Mouse (Mus musculus) ovary, adult 18-20 months (tissue): ENCODE measurements around the gene Ints6.

ENCODE experiments used
- DNase-seq: peaks from one replicate; pipeline ENCODE4 v3.0.0; 2022; ENCODE audit warnings: low spot score, mixed read lengths

Gene Ints6

DNA sequence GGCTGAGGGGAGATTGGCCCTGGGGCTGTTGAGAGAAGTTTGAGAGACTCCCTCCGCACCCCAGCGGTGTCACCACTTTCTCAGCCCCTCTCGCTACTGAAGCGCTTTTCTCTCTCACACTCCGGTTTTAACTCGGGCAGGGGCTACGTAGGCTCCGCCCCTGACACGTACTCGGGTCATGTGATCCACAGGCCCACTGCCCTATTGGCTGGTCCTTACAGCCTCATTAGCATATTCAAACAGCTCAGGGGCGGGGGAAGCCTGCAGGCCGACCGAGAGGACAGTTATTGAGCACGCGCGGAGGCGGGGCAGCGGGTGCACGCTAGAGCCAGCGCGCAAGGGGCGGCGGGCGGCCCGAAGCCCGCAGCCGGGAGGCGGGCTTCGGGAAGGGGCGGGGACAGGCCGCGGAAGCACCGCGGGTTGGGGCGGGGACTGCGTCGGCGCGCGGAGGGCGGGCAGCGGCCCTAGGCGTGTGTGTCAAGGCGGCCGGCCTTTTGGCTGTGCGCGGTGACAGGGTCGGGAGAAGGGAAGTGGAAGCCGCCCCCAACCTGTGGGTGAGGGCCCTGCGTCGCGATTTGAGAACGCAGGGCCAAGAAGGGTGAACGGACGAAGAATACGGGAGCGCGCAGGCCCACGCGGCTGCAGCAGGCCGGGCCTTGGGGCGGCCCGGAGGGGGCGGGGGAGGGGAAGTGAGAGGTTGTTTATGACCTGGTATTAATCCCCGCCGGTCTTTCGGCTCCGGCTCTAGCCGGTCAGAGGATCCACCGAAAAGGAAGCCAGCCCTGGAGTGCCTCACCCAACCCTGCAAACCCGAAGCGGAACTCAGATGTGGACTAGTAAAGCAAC, at the start of gene Ints6:
TSS of gene Ints6 (minus strand) at position 134 of the 846 bp plus-strand sequence.
- peak; percentile 100 for DNase-seq

- no peak for DNase-seq
Measured at GRCm38 (mm10) chr14:62808661-62809523, 47.9 kb upstream of the Ints6 start.

GRCm38 (mm10) chr14:62806921-62807320, 46.0 kb upstream of the Ints6 start:
- no peak for DNase-seq

- DNase-seq, result no peak
Measured at GRCm38 (mm10) chr14:62803204-62803603, 42.2 kb upstream of the Ints6 start.

DNA sequence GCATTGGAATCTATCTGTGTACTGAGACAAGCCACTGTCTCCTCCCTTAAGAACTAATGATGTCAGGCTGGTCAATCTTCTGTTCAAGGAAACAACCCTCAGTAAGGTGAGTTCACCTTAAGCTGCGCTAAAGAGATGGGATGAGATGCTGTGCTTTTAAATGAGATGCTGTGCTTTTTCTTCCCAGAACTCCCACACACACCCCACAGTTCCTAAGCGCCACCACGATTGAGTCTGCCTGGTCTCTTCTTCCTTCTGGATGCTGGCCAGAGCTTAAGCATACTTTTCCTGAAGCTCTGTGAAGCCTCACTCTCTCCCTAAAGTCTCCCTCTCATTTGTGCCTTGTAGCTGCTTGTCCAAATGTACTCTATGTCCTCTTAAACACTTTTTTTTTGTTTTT, 39.8 kb upstream of the Ints6 start:
- DNase-seq, result no peak

- DNase-seq, result no peak
Measured at GRCm38 (mm10) chr14:62798608-62799101, 37.7 kb upstream of the Ints6 start.

GRCm38 (mm10) chr14:62795719-62796118, 34.8 kb upstream of the Ints6 start:
- no peak for DNase-seq

DNA sequence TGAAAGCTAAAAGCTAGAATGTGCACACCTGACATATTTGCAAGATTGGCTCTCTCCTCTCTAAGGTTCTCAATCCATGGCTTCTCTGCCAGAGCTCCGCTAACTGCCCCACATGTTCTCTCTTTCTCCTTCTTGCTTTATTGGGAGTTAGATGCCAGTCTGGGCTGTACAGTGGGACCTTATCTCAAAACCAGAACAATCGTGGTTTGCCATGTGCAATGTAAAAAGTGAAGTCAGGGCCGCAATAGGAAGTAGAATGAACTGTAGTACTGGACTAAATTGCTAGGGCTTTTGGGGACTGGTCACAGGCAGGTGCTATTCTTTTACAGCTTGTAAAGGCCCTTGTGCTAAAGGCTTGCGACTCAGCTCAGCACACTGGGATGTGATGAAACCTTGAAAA, 28.3 kb upstream of the Ints6 start:
- DNase-seq, result no peak

- no peak for DNase-seq
Measured at GRCm38 (mm10) chr14:62782981-62783380, 22.0 kb upstream of the Ints6 start.

DNA sequence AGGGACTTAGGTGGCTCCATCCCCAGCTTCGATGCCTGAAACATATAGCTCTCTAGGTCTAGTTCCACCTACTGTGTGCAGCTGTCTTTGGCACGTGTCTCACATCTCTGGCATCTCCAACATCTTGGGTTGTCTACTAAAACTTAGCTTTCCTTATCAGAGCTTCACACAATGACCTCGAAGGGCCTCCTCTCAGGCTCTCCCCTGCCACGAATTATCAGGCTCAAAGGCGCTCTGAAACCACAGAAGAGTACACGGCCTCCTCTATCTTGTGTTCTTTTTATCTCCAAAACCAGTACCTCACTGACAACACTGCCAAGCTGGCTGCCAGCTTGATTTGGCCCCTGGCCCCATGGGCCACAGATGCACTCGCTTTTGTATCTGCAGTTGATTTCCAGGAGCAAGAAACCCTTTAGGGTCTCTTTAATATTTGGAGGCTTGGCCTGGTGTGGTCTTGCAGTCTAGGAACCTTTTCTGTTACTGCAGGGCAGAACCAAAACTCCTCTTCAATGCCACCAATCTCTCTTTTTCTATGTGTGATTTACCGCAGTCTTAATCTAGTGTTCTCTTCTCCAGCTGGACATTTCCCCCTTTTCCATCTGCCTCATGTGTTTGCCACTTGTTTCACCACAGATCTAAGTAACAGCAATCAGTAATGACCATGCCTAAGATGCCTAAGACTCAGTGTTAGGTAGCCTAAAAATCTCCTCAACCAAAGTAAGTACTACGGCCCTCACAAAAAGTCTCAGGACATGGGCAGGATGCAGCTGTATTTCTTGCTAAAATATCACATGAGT, 19.7 kb upstream of the Ints6 start:
- DNase-seq, result peak; percentile 66

GRCm38 (mm10) chr14:62778095-62778494, 17.1 kb upstream of the Ints6 start:
- DNase-seq, result no peak

- no peak for DNase-seq
Measured at GRCm38 (mm10) chr14:62775034-62775433, 14.1 kb upstream of the Ints6 start.

- no peak for DNase-seq
Measured at GRCm38 (mm10) chr14:62774246-62774645, 13.3 kb upstream of the Ints6 start.

- DNase-seq, result no peak
Measured at GRCm38 (mm10) chr14:62773766-62774165, 12.8 kb upstream of the Ints6 start.

- DNase-seq, result no peak
Measured at GRCm38 (mm10) chr14:62765398-62765797, 4.4 kb upstream of the Ints6 start.

- DNase-seq, result no peak
Measured at GRCm38 (mm10) chr14:62764371-62764770, 3.4 kb upstream of the Ints6 start.

GRCm38 (mm10) chr14:62761943-62762342, 974 bp upstream of the Ints6 start:
- no peak for DNase-seq

GRCm38 (mm10) chr14:62760321-62761035, 491 bp downstream of the Ints6 start:
- peak; percentile 42 for DNase-seq

DNA sequence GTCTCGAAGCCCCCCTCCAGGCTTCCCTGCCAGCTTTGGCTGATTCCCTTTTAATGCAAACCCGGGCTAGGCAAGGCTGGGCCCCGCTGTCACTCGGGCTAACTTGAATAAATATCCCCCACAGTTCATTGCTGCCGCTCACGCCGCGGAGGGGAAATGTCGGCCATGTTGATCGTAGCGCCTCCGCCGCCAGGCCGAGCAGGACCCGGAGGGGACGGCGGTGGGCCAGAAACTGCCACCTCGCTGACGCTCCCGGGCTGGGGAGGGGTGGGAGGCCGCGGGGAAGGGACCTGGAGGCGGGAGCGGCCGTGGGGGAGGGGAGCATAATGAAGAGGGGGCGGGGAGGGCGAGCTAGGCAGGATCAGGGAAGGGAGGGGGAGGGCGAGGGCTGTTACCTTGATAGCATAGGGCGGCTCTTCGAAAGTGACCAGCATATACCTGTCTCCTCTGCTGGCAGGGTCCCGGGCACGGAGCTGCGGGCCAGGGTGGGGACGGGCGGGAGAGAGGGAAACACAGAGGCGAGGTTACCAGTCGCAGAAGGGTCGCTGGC, 1.1 kb downstream of the Ints6 start:
- peak; percentile 54 for DNase-seq

DNA sequence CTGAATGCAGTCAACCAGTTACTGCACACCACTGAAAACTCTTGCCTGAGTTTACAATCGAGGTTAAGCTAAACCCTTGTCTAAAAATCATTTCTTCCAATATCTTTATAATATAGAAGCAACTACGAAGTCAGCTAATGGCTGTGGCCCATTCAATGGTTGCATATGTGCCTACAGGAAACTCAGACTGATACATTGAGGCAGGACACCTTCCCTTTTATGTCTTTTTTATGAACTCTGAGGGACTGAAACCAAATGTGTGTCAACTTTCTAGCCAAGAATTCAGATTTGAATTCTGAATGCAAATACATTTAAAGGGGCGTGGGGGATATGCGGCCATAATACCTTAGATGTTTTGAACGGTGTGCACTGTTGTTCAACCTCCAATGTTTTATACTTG, 2.3 kb downstream of the Ints6 start:
- DNase-seq, result no peak

- DNase-seq, result no peak
Measured at GRCm38 (mm10) chr14:62755095-62755640, 5.8 kb downstream of the Ints6 start.
